Mouse (Mus musculus): Measurements from ENCODE around the gene Zbp1. TPM values are rescaled to one million over a fixed set of nuclear protein-coding genes. Genes with fewer than 3 reads are reported as not detected.

The Zbp1 gene
- polyA plus RNA-seq, 1 experiment from 2014 or later = not detected

- peaks cover 66% of the 10 kb centered on the region for H3K4me1 ChIP-seq (ENCODE audit: control insufficient read depth, insufficient read depth, low read length)
- H3K4me2 ChIP-seq (ENCODE audit: low read depth) = no peak overlapping the region
- no peak overlapping the region for H3K27ac ChIP-seq (ENCODE audit: low read depth, low read length)
- H3K4me3 ChIP-seq (ENCODE audit: low read depth, low read length) = no peak overlapping the region
- no peak overlapping the region for H3K9ac ChIP-seq (ENCODE audit: low read length)
- DNase-seq (ENCODE audit: low spot score) (peak; percentile 81), ATAC-seq (ENCODE audit: insufficient read depth, low FRiP score, low TSS enrichment) (peak; percentile 78)
- H3K9me3 ChIP-seq (ENCODE audit: control insufficient read depth, low read length) = no peaks in the 10 kb centered on the region
- H3K36me3 ChIP-seq (ENCODE audit: control insufficient read depth, insufficient read depth, low read length) = no peaks in the 10 kb centered on the region
- 11% methylated on average over 12 of the region's 12 CpGs for WGBS
- H3K27me3 ChIP-seq (ENCODE audit: control insufficient read depth, insufficient read depth, low read length) = no peaks in the 10 kb centered on the region
Observed at GRCm38 (mm10) chr2:173242874-173243273, 24.2 kb upstream of the Zbp1 start.

DNA sequence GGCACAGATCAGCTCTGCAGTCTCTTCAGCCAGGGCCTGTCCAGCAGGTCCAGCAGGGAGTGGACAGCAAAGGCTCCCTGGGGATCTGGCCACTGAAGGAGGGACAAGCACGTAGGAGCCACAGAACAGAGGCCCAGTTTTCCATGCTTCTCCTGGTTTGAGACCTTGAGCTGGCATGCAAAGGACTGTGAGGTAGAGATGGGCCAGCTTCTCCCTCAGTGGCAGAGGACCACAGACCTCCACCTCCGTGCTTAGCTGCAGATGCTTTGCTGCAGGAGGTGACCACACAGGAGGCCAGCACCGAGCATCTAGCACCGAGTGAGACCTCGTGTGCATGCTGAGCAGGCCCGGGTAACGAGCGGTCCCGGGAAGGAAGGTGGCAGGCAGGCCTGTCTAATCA lies 22.0 kb upstream of the Zbp1 start:
- ATAC-seq (ENCODE audit: insufficient read depth, low FRiP score, low TSS enrichment) (no peak), DNase-seq (ENCODE audit: low spot score) (no peak)
- Histone ChIP-seq H3K9ac (ENCODE audit: low read length) (no peak overlapping the region), H3K4me2 (ENCODE audit: low read depth) (no peak overlapping the region), H3K4me1 (ENCODE audit: control insufficient read depth, insufficient read depth, low read length) (peaks cover 72% of the 10 kb centered on the region), H3K36me3 (ENCODE audit: control insufficient read depth, insufficient read depth, low read length) (no peaks in the 10 kb centered on the region), H3K27ac (ENCODE audit: low read depth, low read length) (no peak overlapping the region), H3K27me3 (ENCODE audit: control insufficient read depth, insufficient read depth, low read length) (no peaks in the 10 kb centered on the region), H3K4me3 (ENCODE audit: low read depth, low read length) (no peak overlapping the region), H3K9me3 (ENCODE audit: control insufficient read depth, low read length) (no peaks in the 10 kb centered on the region)
- 38% methylated on average over 9 of the region's 9 CpGs for WGBS

DNA sequence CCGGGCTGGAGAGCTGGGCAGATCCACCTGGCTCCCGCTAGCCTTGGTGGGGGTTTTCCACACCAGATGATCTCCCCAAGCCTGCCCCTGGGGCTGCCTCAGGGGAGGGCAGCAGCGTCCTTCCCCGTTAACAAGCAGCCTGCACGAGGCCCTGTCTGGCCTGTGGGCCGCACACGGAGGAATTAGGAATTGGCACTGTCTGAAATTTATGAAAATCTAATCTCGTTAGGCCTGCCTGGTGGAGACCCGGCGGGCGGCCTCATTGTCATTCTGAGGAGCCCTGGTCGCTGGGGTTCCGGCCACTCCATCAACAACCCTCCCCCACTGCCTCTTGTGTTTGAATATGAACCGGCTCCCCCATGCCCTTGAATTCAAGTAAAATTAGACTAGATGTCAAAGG lies 19.8 kb upstream of the Zbp1 start:
- ATAC-seq (ENCODE audit: insufficient read depth, low FRiP score, low TSS enrichment) = peak; percentile 21; the same call in 1 of the 2 replicates
- Histone ChIP-seq H3K9ac (ENCODE audit: low read length) (peak overlapping the region; percentile 47), H3K27ac (ENCODE audit: low read depth, low read length) (peak overlapping the region; percentile 61), H3K9me3 (ENCODE audit: control insufficient read depth, low read length) (no peaks in the 10 kb centered on the region), H3K36me3 (ENCODE audit: control insufficient read depth, insufficient read depth, low read length) (peaks cover under 1% of the 10 kb centered on the region; the same call in 1 of the 2 replicates), H3K4me3 (ENCODE audit: low read depth, low read length) (no peak overlapping the region), H3K27me3 (ENCODE audit: control insufficient read depth, insufficient read depth, low read length) (no peaks in the 10 kb centered on the region), H3K4me1 (ENCODE audit: control insufficient read depth, insufficient read depth, low read length) (peaks cover 64% of the 10 kb centered on the region), H3K4me2 (ENCODE audit: low read depth) (no peak overlapping the region)
- DNase-seq (ENCODE audit: low spot score) = peak; percentile 73
- 11% methylated on average over 14 of the region's 14 CpGs for WGBS

- peaks cover 38% of the 10 kb centered on the region for H3K4me1 ChIP-seq (ENCODE audit: control insufficient read depth, insufficient read depth, low read length)
- 61% methylated on average over 8 of the region's 8 CpGs for WGBS
- peaks cover 9% of the 10 kb centered on the region for H3K36me3 ChIP-seq (ENCODE audit: control insufficient read depth, insufficient read depth, low read length)
- no peak overlapping the region for H3K4me3 ChIP-seq (ENCODE audit: low read depth, low read length)
- H3K9me3 ChIP-seq (ENCODE audit: control insufficient read depth, low read length) = no peaks in the 10 kb centered on the region
- H3K4me2 ChIP-seq (ENCODE audit: low read depth) = no peak overlapping the region
- H3K27me3 ChIP-seq (ENCODE audit: control insufficient read depth, insufficient read depth, low read length) = no peaks in the 10 kb centered on the region
- DNase-seq (ENCODE audit: low spot score) (no peak), ATAC-seq (ENCODE audit: insufficient read depth, low FRiP score, low TSS enrichment) (no peak)
- H3K9ac ChIP-seq (ENCODE audit: low read length) = no peak overlapping the region
- no peak overlapping the region for H3K27ac ChIP-seq (ENCODE audit: low read depth, low read length)
Observed at GRCm38 (mm10) chr2:173235435-173236332, 17.0 kb upstream of the Zbp1 start.

DNA sequence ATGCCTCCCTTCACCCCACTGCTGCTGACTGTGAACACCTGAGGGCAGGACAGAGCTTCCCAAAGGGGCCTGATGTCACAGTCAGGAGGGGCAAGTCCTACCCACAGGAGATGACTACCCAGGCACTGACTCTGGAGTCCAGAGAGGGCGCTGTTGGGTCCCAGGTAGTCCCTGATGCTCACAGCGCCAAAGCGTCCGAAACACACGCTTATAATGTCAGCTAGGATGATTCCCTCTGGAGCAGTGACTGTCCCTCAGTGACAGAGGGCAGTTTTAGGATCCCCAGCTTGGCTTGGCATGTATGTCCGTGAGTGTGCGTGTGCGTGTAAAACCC lies 14.0 kb upstream of the Zbp1 start:
- Histone ChIP-seq H3K4me1 (ENCODE audit: control insufficient read depth, insufficient read depth, low read length) (peaks cover 16% of the 10 kb centered on the region), H3K4me2 (ENCODE audit: low read depth) (no peak overlapping the region), H3K4me3 (ENCODE audit: low read depth, low read length) (no peak overlapping the region), H3K9ac (ENCODE audit: low read length) (no peak overlapping the region), H3K27me3 (ENCODE audit: control insufficient read depth, insufficient read depth, low read length) (no peaks in the 10 kb centered on the region), H3K36me3 (ENCODE audit: control insufficient read depth, insufficient read depth, low read length) (peaks cover 17% of the 10 kb centered on the region), H3K27ac (ENCODE audit: low read depth, low read length) (no peak overlapping the region), H3K9me3 (ENCODE audit: control insufficient read depth, low read length) (no peaks in the 10 kb centered on the region)
- DNase-seq (ENCODE audit: low spot score) (no peak), ATAC-seq (ENCODE audit: insufficient read depth, low FRiP score, low TSS enrichment) (no peak)
- 82% methylated on average over 8 of the region's 8 CpGs for WGBS

- no peak for ATAC-seq (ENCODE audit: insufficient read depth, low FRiP score, low TSS enrichment)
- 84% methylated on average over 22 of the region's 22 CpGs for WGBS
- H3K9ac ChIP-seq (ENCODE audit: low read length) = no peak overlapping the region
- H3K27ac ChIP-seq (ENCODE audit: low read depth, low read length) = no peak overlapping the region
- no peak overlapping the region for H3K4me2 ChIP-seq (ENCODE audit: low read depth)
- no peaks in the 10 kb centered on the region for H3K27me3 ChIP-seq (ENCODE audit: control insufficient read depth, insufficient read depth, low read length)
- H3K36me3 ChIP-seq (ENCODE audit: control insufficient read depth, insufficient read depth, low read length) = peaks cover 18% of the 10 kb centered on the region
- H3K4me1 ChIP-seq (ENCODE audit: control insufficient read depth, insufficient read depth, low read length) = peaks cover 11% of the 10 kb centered on the region
- no peaks in the 10 kb centered on the region for H3K9me3 ChIP-seq (ENCODE audit: control insufficient read depth, low read length)
- H3K4me3 ChIP-seq (ENCODE audit: low read depth, low read length) = no peak overlapping the region
- no peak for DNase-seq (ENCODE audit: low spot score)
Observed at GRCm38 (mm10) chr2:173232065-173232765, 13.5 kb upstream of the Zbp1 start.

DNA sequence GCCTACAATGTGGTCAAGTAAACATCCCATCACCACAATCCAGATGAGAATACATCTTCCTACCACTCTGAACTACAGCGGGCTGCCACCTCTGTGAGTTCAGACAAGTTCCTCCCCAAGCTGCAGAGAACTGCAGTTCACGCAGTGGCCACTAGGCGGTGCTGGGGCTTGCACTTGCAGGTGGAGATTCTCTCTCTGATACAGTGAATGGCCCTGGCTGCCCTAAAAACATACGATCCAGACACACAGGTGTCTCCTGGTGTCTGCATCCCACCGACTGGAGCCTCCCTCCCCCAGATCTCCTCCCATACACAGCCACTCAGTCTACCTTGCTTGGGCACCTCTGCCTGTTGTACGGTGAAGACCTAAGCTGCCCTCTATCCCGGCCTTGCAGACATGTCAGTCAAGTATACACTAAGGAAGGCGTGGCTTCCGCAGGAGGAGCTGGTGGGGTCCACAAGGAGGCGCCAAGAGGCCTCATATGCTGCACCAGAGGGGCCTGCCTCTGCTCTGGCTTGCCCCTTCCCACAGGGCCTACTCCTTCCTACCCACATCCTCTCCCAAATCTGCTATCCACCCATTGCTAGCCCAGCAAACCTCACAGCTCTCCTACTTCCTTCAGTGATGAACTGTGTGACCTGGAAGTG lies 11.0 kb upstream of the Zbp1 start:
- Histone ChIP-seq H3K9ac (ENCODE audit: low read length) (no peak overlapping the region; the same call in 1 of the 2 replicates), H3K36me3 (ENCODE audit: control insufficient read depth, insufficient read depth, low read length) (peaks cover 20% of the 10 kb centered on the region)

DNA sequence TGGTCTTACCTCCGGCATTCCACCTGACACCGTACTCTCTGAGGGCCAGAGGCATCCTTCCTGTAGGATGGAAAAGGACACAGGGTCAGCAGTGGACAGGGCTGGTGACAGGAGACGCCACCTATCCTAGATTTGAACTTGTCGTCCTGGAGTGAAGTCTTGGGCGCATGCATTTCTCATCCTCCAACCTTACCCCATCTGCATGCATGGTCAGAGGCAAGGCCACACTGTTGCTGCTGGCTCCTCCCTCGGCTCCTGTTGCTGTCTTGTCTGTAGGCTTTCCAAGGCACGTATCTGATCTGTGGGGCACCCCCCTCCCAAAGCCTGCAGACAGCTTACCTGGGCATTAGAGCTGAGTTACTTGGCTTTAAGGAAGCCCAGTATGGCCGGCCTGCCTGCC lies 9.8 kb upstream of the Zbp1 start:
- DNase-seq (ENCODE audit: low spot score) (no peak), ATAC-seq (ENCODE audit: insufficient read depth, low FRiP score, low TSS enrichment) (no peak)
- Histone ChIP-seq H3K4me2 (ENCODE audit: low read depth) (no peak overlapping the region), H3K27me3 (ENCODE audit: control insufficient read depth, insufficient read depth, low read length) (no peaks in the 10 kb centered on the region), H3K4me1 (ENCODE audit: control insufficient read depth, insufficient read depth, low read length) (no peaks in the 10 kb centered on the region; the same call in 1 of the 2 replicates), H3K27ac (ENCODE audit: low read depth, low read length) (no peak overlapping the region), H3K9ac (ENCODE audit: low read length) (no peak overlapping the region), H3K36me3 (ENCODE audit: control insufficient read depth, insufficient read depth, low read length) (peaks cover 20% of the 10 kb centered on the region), H3K4me3 (ENCODE audit: low read depth, low read length) (no peak overlapping the region), H3K9me3 (ENCODE audit: control insufficient read depth, low read length) (no peaks in the 10 kb centered on the region)
- 85% methylated on average over 8 of the region's 8 CpGs for WGBS

More for the DNA sequence above, 11.0 kb upstream of the Zbp1 start:
- H3K4me3 ChIP-seq (ENCODE audit: low read depth, low read length) = no peak overlapping the region
- ATAC-seq (ENCODE audit: insufficient read depth, low FRiP score, low TSS enrichment) = peak; percentile 87
- no peaks in the 10 kb centered on the region; the same call in 1 of the 2 replicates for H3K4me1 ChIP-seq (ENCODE audit: control insufficient read depth, insufficient read depth, low read length)
- DNase-seq (ENCODE audit: low spot score) = peak; percentile 92
- no peaks in the 10 kb centered on the region for H3K9me3 ChIP-seq (ENCODE audit: control insufficient read depth, low read length)
- 6% methylated on average over 10 of the region's 10 CpGs for WGBS
- H3K4me2 ChIP-seq (ENCODE audit: low read depth) = peak overlapping the region; percentile 16; the same call in 1 of the 2 replicates
- H3K27ac ChIP-seq (ENCODE audit: low read depth, low read length) = no peak overlapping the region
- H3K27me3 ChIP-seq (ENCODE audit: control insufficient read depth, insufficient read depth, low read length) = no peaks in the 10 kb centered on the region

Measured in neural tube, embryonic 11.5 days (tissue).